Mouse (Mus musculus) megakaryocyte, embryonic 14.5 days (primary cell): ENCODE data around the gene Pam16. TPM values are rescaled to one million over a fixed set of nuclear protein-coding genes. Genes with fewer than 3 reads are reported as not detected.

Experiments used
- H3K27me3 ChIP-seq: replicated peaks from 2 replicates; pipeline ENCODE3; 2012; ENCODE audit warnings: inconsistent platforms
- H3K36me3 ChIP-seq: replicated peaks from 2 replicates; pipeline ENCODE3; 2012; ENCODE audit warnings: low read length, inconsistent platforms, mixed read lengths
- H3K4me1 ChIP-seq: 2 replicates; pipeline ENCODE4 v1.6.1; 2012; ENCODE audit warnings: inconsistent platforms
- H3K4me3 ChIP-seq: replicated peaks from 2 replicates; pipeline ENCODE3; 2012; ENCODE audit warnings: moderate library complexity, mild to moderate bottlenecking, inconsistent platforms
- H3K9me3 ChIP-seq: 2 replicates; pipeline ENCODE4 v1.6.1; 2012; ENCODE audit warnings: inconsistent platforms
- FLI1 ChIP-seq: IDR thresholded peaks from 2 replicates; pipeline ENCODE4 v1.6.1; 2012; ENCODE audit warnings: low read length, inconsistent platforms, mixed read lengths
- GATA1 ChIP-seq: IDR thresholded peaks from 3 replicates; pipeline ENCODE4 v1.6.1; 2012; ENCODE audit warnings: mixed read lengths, low read length, inconsistent platforms, borderline replicate concordance
- polyA plus RNA-seq: library from polyadenylated mRNA; stranded (reverse); fragments of >175 nt; gene quantifications from 2 replicates; pipeline ENCODE4 v1.2.3, GENCODE M21; 2012; ENCODE audit warnings: low replicate concordance; ENCODE audit not compliant: insufficient read depth

The Pam16 gene
- polyA plus RNA-seq, 1 experiment: 137 TPM

DNA sequence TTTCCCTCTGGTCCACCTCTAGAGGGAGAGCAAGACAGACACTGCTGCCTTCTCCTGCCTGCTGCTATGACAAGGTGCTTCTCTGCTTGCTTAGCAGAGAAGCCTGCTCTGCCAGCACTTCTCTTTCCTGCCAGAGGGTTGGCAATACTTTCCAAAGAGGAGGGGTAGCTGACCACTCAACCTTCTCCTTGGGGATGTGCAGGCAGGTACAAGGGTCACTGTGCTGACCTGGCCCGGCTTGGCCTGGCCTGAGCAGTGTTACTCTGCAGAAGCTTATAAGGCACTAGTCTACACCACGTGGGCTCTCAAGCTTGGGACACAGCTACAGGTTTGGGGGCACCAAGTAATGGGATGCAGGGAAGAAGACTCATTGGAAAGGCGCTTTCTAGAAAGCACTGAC lies 10.1 kb downstream of the Pam16 start:
- TF ChIP-seq FLI1 (no peak), GATA1 (no peak)
- peaks cover 80% of the 10 kb centered on the region for H3K36me3 ChIP-seq

GRCm38 (mm10) chr16:4613736-4614135 lies 11.1 kb downstream of the Pam16 start:
- TF ChIP-seq GATA1 (no peak), FLI1 (no peak)
- Histone ChIP-seq H3K36me3 (peaks cover 72% of the 10 kb centered on the region), H3K4me1 (peaks cover 29% of the 10 kb centered on the region), H3K27me3 (peaks cover under 1% of the 10 kb centered on the region), H3K4me3 (no peak overlapping the region), H3K9me3 (no peaks in the 10 kb centered on the region)

More for the DNA sequence above, 10.1 kb downstream of the Pam16 start:
- Histone ChIP-seq H3K9me3 (no peaks in the 10 kb centered on the region), H3K4me3 (no peak overlapping the region), H3K4me1 (peaks cover 32% of the 10 kb centered on the region), H3K27me3 (no peaks in the 10 kb centered on the region)

- H3K4me1 ChIP-seq: peaks cover 25% of the 10 kb centered on the region
- peaks cover 51% of the 10 kb centered on the region for H3K36me3 ChIP-seq
- peaks cover 4% of the 10 kb centered on the region for H3K27me3 ChIP-seq
- no peak for TF ChIP-seq GATA1
- TF ChIP-seq FLI1: no peak
- H3K9me3 ChIP-seq: no peaks in the 10 kb centered on the region
- no peak overlapping the region for H3K4me3 ChIP-seq
Observed at GRCm38 (mm10) chr16:4611676-4612075, 13.1 kb downstream of the Pam16 start.

GRCm38 (mm10) chr16:4611193-4611592 lies 13.6 kb downstream of the Pam16 start:
- Histone ChIP-seq H3K4me3 (no peak overlapping the region), H3K9me3 (no peaks in the 10 kb centered on the region), H3K4me1 (peaks cover 27% of the 10 kb centered on the region), H3K36me3 (peaks cover 47% of the 10 kb centered on the region), H3K27me3 (peaks cover 6% of the 10 kb centered on the region)
- TF ChIP-seq FLI1: no peak

DNA sequence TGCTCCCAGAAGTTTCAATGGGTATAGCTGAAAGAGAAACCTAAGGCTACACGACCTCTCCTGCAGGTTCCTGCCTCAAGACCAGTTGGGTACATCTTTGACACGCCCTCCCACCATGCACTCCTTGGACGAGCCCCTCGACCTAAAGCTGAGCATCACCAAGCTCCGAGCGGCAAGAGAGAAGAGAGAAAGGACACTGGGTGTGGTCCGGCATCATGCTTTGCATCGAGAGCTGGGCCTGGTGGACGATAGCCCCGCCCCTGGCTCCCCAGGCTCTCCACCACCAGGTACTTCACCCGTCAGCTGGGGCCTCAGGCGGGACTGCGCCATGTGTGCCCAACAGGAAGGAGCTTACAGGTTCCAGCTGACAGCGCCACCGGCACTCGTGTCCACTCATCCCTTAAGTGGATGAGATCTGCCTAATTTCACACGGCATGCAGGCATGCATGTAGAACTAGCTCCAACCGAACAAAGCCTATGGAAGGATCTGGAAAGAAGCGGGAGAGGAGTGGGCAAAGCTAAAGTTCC lies 16.2 kb downstream of the Pam16 start:
- Histone ChIP-seq H3K27me3 (peaks cover 29% of the 10 kb centered on the region), H3K9me3 (no peaks in the 10 kb centered on the region), H3K4me3 (no peak overlapping the region), H3K36me3 (peaks cover 21% of the 10 kb centered on the region), H3K4me1 (peaks cover 21% of the 10 kb centered on the region)
- no peak for TF ChIP-seq GATA1
- no peak for TF ChIP-seq FLI1

GRCm38 (mm10) chr16:4607818-4608531 lies 16.8 kb downstream of the Pam16 start:
- Histone ChIP-seq H3K9me3 (no peaks in the 10 kb centered on the region), H3K27me3 (peaks cover 35% of the 10 kb centered on the region)

GRCm38 (mm10) chr16:4606431-4607084 lies 18.2 kb downstream of the Pam16 start:
- Histone ChIP-seq H3K36me3 (peaks cover 6% of the 10 kb centered on the region), H3K4me3 (no peak overlapping the region), H3K4me1 (peaks cover 25% of the 10 kb centered on the region), H3K27me3 (peaks cover 44% of the 10 kb centered on the region), H3K9me3 (no peaks in the 10 kb centered on the region)
- TF ChIP-seq FLI1: no peak
- TF ChIP-seq GATA1: no peak

More at GRCm38 (mm10) chr16:4607818-4608531, 16.8 kb downstream of the Pam16 start:
- Histone ChIP-seq H3K36me3 (peaks cover 14% of the 10 kb centered on the region), H3K4me1 (peaks cover 21% of the 10 kb centered on the region), H3K4me3 (no peak overlapping the region)
- TF ChIP-seq GATA1 (no peak), FLI1 (no peak)

- Histone ChIP-seq H3K27me3 (peaks cover 53% of the 10 kb centered on the region), H3K9me3 (no peaks in the 10 kb centered on the region), H3K4me1 (peaks cover 25% of the 10 kb centered on the region), H3K36me3 (no peaks in the 10 kb centered on the region), H3K4me3 (no peak overlapping the region)
- no peak for TF ChIP-seq GATA1
- no peak for TF ChIP-seq FLI1
Observed at GRCm38 (mm10) chr16:4605514-4606131, 19.2 kb downstream of the Pam16 start.

DNA sequence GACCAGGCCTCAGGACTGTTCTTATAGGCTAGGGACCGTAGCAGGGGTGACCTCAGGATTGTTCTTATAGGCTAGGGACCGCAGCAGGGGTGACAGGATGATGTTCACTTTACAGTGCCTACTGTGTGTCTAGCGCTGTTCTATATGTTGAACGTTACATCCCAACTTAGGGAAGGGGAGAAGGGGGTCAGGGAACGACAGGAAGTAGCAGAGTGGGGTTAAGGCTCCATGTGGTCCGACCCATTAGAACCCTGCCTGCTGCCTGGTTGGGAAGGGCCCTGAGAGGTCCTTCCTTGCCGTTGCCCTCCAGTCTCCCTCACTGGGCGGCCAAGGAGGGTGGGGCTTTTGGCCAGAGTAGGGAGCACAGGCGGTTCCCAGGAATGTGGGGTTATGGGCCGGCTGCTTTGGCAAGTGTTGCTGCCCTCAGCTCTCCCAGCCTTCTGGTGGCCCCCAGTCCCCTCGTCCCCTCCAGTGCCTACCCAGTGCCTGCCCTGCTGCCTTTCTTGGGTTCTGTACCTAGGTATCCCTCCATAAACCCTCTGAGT lies 20.4 kb downstream of the Pam16 start:
- TF ChIP-seq GATA1: no peak
- no peak for TF ChIP-seq FLI1
- no peak overlapping the region for H3K4me3 ChIP-seq
- peaks cover 66% of the 10 kb centered on the region for H3K27me3 ChIP-seq
- H3K4me1 ChIP-seq: peaks cover 25% of the 10 kb centered on the region
- H3K36me3 ChIP-seq: no peaks in the 10 kb centered on the region
- H3K9me3 ChIP-seq: no peaks in the 10 kb centered on the region

DNA sequence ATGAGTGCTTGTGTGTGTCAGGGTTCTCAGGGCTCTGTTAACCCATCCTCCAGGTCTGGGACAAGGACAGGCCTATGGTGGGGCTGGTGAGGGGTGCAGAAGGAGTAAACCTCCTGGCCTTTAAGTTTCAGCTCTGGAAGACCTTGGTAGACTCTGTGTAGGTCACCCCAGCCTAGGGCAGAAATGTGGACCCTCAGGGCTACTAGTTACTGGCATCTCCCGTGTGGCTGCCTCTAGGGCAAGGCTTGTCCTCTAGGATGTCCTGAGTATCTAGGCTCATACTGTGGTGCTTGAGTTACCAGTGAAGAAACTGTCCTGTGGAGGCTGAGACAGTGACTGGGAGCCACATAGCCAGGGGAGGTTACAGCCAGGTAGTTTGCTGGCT lies 21.3 kb downstream of the Pam16 start:
- TF ChIP-seq FLI1: no peak
- no peak for TF ChIP-seq GATA1
- Histone ChIP-seq H3K4me1 (peaks cover 33% of the 10 kb centered on the region), H3K4me3 (no peak overlapping the region), H3K36me3 (no peaks in the 10 kb centered on the region), H3K27me3 (peaks cover 73% of the 10 kb centered on the region), H3K9me3 (no peaks in the 10 kb centered on the region)
